Mouse (Mus musculus): ENCODE results near the gene Nexn. TPM values are rescaled to one million over a fixed set of nuclear protein-coding genes. Genes with fewer than 3 reads are reported as not detected.
"Not testable (repeated sequence)": the region's sequence is repeated elsewhere in the genome, so short reads cannot be mapped to it uniquely, and the experiment has no call there.

Nexn gene
- polyA plus RNA-seq (2016; fragmentation: Nextera tagmentation; extraction: Ambion mirVana), result 10.1 and 13.1 TPM in 2 replicates

DNA sequence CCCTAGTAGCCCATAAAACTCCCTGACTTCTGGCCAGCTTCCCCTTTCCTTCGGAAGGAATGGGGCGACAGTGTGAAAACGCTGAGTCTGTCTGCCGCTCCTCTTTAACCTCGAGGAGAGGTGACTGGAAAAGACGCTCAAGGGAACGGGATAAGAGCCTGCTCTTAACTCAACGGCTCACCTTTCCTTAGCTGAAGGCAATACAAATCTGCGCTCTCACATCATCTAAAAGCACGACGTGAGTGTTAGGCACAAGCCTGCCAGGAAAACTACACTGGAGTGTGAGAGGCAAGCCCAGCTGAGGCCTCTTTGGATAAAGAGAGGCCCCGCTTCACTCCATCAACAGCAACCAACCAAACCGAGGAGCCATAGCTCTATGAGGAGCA lies at the start of gene Nexn:
Gene Nexn (minus strand): TSS at position 315 of the 386 bp plus-strand sequence.
- H3K4me1 ChIP-seq, result peaks cover 20% of the 10 kb centered on the region; the same call in 1 of the 2 replicates
- H3K9ac ChIP-seq, result peak within 1 kb of the TSS; percentile 75
- ATAC-seq (ENCODE audit: insufficient number of reproducible peaks, insufficient read depth, low FRiP score, low TSS enrichment), result 0 out of 2 replicates have a peak, but pooled peaks have one; percentile 10
- H3K4me2 ChIP-seq (replicated peaks), result peak within 1 kb of the TSS; percentile 97
- H3K9me3 ChIP-seq, result no peaks in the 10 kb centered on the region
- peaks cover 20% of the 10 kb centered on the region; the same call in 1 of the 2 replicates for H3K27me3 ChIP-seq
- peak within 1 kb of the TSS; percentile 47 for H3K27ac ChIP-seq
- H3K4me3 ChIP-seq, result peak within 1 kb of the TSS; percentile 56
- no peaks in the 10 kb centered on the region for H3K36me3 ChIP-seq
- WGBS, result 5% methylated on average over 13 of the region's 13 CpGs

DNA sequence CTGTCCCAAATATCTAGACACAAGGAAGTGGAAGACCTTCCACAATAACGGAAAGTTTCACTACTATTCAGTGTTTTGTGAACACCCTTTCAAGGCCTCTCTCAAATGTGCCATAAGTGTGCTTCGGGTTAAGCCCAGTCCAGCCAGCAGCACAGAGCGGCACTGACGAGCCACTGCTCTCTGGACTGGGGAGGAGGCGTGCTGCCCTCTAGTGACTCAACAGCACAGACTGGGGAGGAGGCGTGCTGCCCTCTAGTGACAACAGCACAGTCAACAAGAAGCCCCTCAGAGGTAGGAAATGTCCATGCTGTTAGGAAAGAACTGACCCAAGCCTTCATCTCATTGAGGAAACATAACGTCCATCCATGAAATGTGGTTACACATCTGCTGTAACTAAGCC lies 49.5 kb upstream of the Nexn start:
- ATAC-seq (ENCODE audit: insufficient number of reproducible peaks, insufficient read depth, low FRiP score, low TSS enrichment), result peak; percentile 86
- no peaks in the 10 kb centered on the region for H3K27me3 ChIP-seq
- 12% methylated on average over 7 of the region's 7 CpGs for whole genome bisulfite sequencing

DNA sequence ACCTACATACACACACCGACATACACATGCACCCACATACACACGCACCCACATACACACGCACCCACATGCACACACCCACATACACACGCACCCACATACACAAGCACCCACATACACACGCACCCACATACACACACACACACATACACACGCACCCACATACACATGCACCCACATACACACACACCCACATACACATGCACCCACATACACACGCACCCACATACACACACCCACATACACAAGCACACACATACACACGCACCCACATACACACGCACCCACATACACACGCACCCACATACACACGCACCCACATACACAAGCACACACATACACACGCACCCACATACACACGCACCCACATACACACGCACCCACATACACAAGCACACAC lies 48.5 kb upstream of the Nexn start:
- not testable (repeated sequence) for H3K27ac ChIP-seq; H3K9ac ChIP-seq; ATAC-seq (ENCODE audit: insufficient number of reproducible peaks, insufficient read depth, low FRiP score, low TSS enrichment); H3K4me3 ChIP-seq; H3K4me1 ChIP-seq; H3K36me3 ChIP-seq; H3K9me3 ChIP-seq; H3K27me3 ChIP-seq; H3K4me2 ChIP-seq (replicated peaks)
- 73% methylated on average over 14 of the region's 14 CpGs for WGBS

More for the DNA sequence above, 49.5 kb upstream of the Nexn start:
- Histone ChIP-seq H3K9ac (no peak overlapping the region), H3K4me1 (no peaks in the 10 kb centered on the region), H3K4me3 (no peak overlapping the region), H3K9me3 (no peaks in the 10 kb centered on the region), H3K4me2 (replicated peaks) (no peak overlapping the region), H3K36me3 (peaks cover 3% of the 10 kb centered on the region), H3K27ac (no peak overlapping the region)

DNA sequence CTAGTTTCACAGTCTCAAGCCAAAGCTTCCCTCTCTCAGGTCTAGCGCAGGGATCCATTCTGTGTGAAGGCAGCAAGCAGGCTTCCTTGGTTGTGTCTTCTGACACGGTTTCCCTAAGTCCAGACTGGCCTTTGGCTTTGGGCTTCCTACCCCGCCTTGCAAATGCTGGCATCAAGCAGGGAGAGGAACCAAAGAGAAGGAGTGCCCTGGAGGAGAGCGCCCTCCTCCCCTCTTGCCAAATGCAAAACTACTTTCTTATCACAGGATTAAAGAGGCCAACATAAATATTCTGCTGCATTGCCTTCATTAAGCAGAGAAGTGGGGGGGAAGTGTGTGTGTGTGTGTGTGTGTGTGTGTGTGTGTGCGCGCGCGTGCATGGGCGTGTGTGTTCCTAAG lies 43.1 kb upstream of the Nexn start:
- H3K27ac ChIP-seq, result peak overlapping the region; percentile 47; the same call in 1 of the 2 replicates
- peaks cover 14% of the 10 kb centered on the region; the same call in 1 of the 2 replicates for H3K36me3 ChIP-seq
- H3K27me3 ChIP-seq, result no peaks in the 10 kb centered on the region
- no peak overlapping the region for H3K4me2 ChIP-seq (replicated peaks)
- H3K9me3 ChIP-seq, result no peaks in the 10 kb centered on the region
- 0 out of 2 replicates have a peak, but pooled peaks cover 7% of the 10 kb centered on the region for H3K4me1 ChIP-seq
- H3K9ac ChIP-seq, result no peak overlapping the region
- H3K4me3 ChIP-seq, result no peak overlapping the region
- ATAC-seq (ENCODE audit: insufficient number of reproducible peaks, insufficient read depth, low FRiP score, low TSS enrichment), result no peak
- 92% methylated on average over 9 of the region's 9 CpGs for WGBS

DNA sequence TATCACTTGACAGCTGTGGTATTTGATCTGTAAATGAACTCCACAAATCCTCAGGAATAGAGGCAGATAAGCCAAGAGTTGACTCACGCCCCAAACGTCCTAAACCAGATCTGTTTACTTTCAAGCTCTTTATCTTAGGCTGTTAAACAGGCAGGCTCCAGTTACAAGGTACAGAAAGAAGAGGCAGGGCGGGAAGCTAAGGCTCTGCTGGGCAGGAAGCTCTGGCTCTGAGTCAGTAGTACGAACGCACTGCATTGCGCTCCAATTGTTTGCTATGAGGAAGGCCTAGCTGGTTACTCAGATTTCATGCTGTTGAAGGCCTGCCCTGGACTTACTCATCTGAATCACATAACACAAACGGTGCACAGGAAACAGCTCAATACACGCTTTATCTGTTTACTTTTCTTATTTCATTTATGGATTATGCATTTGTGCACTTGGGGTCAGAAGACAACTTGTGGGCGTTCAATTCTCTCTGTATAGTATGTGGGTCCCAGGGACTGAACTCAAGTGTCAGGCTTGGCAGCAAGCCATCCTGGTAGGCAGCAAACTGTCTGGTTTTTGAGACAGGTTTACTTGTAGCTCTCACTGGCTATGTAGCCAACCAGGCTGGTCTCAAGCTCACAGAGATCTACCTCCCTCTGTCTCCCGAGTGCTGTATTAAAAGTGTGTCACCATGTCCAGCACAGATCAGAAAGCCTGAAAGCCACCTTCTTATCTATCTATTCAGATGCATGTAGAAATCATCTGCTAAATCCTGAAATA lies 42.5 kb upstream of the Nexn start:
- Histone ChIP-seq H3K4me2 (replicated peaks) (no peak overlapping the region), H3K9ac (no peak overlapping the region), H3K4me3 (no peak overlapping the region), H3K9me3 (no peaks in the 10 kb centered on the region), H3K4me1 (peaks cover 7% of the 10 kb centered on the region; the same call in 1 of the 2 replicates), H3K36me3 (peaks cover 14% of the 10 kb centered on the region; the same call in 1 of the 2 replicates), H3K27me3 (no peaks in the 10 kb centered on the region), H3K27ac (peak overlapping the region; percentile 47; the same call in 1 of the 2 replicates)
- no peak for ATAC-seq (ENCODE audit: insufficient number of reproducible peaks, insufficient read depth, low FRiP score, low TSS enrichment)
- WGBS, result 45% methylated on average over 10 of the region's 10 CpGs

DNA sequence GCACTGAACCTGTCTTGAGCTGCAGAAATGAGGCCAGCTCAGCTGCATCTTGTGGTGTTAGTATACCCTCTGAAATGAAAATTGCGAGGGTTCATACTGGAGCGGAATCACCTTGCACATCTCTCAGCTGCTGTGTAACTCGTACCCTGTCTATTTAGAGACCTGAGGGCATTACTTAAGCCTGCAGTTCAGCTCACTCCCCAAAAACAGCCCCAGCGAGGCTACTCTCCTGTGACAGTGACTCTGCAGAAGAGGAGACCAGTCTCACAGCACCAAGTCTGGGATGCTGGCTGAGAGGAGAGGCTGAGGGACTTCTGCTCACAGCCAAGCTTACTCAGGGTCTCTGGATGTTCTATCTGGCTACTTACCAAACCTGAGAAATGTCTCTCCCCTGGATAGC lies 39.8 kb upstream of the Nexn start:
- H3K9me3 ChIP-seq, result no peaks in the 10 kb centered on the region
- 84% methylated on average over 4 of the region's 4 CpGs for WGBS
- H3K4me1 ChIP-seq, result peaks cover 7% of the 10 kb centered on the region; the same call in 1 of the 2 replicates
- peaks cover 18% of the 10 kb centered on the region for H3K36me3 ChIP-seq
- no peak overlapping the region for H3K4me2 ChIP-seq (replicated peaks)
- H3K27me3 ChIP-seq, result no peaks in the 10 kb centered on the region
- no peak for ATAC-seq (ENCODE audit: insufficient number of reproducible peaks, insufficient read depth, low FRiP score, low TSS enrichment)
- H3K4me3 ChIP-seq, result no peak overlapping the region
- no peak overlapping the region for H3K9ac ChIP-seq
- H3K27ac ChIP-seq, result no peak overlapping the region

DNA sequence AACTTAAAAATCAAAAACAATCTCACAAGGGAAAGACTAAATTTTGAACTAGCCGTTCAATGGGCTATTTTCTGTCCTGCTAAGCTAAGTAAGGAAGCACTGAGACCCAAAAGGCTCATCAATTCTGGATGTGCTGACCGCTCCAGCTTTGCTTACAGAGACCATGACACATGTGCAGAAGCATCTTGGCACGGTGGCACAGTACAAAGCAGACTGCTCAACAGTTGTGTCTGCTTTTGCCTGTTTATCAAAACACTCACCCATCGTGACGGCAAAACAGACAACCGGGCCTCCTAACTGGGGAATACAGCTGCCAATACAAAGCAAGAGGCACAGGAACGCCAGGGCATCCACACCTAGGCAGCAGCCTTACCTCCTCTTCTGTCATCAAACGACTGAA lies 38.9 kb upstream of the Nexn start:
- Histone ChIP-seq H3K9me3 (no peaks in the 10 kb centered on the region), H3K4me2 (replicated peaks) (no peak overlapping the region), H3K4me3 (no peak overlapping the region), H3K4me1 (peaks cover 7% of the 10 kb centered on the region; the same call in 1 of the 2 replicates), H3K36me3 (peaks cover 27% of the 10 kb centered on the region), H3K9ac (no peak overlapping the region), H3K27ac (no peak overlapping the region), H3K27me3 (no peaks in the 10 kb centered on the region)
- 82% methylated on average over 8 of the region's 8 CpGs for WGBS
- ATAC-seq (ENCODE audit: insufficient number of reproducible peaks, insufficient read depth, low FRiP score, low TSS enrichment), result no peak

DNA sequence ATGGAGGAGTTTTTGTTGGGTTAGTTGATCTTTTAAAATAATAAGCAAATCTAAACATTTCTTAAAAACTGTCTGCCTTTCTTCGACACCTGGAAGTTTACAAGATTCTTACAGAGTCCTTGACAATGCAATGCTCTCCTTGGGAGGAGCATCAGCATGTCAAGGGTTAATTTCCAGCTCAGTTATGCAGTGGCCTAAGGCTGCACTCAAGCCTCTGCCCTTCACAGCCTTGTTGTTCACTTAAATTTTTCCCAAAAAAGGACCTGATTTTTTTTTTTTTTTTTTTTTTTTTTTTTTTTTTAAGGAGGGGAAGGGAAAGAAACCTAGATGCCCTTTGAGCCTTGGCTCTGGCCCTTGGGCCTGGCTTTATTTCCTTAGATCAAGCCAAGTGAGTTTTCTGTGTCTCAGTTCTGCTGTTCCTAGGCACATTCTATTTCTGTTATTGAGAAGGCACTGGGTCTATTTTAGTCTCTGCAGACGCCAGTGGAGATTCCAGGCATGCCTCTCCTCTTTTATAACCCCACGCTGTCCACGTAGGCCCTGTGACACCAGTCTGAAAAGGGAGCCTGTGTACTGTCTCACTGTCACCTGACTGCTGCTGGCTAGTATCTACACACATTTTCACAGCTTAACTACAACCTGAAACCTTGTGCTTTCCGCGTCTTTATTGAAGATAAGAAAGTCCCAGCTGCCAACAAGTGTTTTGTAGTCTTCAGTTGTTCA lies 38.1 kb upstream of the Nexn start:
- H3K27me3 ChIP-seq, result no peaks in the 10 kb centered on the region
- WGBS, result 47% methylated on average over 6 of the region's 6 CpGs
- peaks cover 28% of the 10 kb centered on the region for H3K36me3 ChIP-seq
- no peak overlapping the region for H3K4me2 ChIP-seq (replicated peaks)
- no peak overlapping the region for H3K4me3 ChIP-seq
- no peaks in the 10 kb centered on the region for H3K9me3 ChIP-seq
- H3K9ac ChIP-seq, result no peak overlapping the region
- peak overlapping the region; percentile 41; the same call in 1 of the 2 replicates for H3K27ac ChIP-seq
- ATAC-seq (ENCODE audit: insufficient number of reproducible peaks, insufficient read depth, low FRiP score, low TSS enrichment), result no peak
- peaks cover 7% of the 10 kb centered on the region; the same call in 1 of the 2 replicates for H3K4me1 ChIP-seq

DNA sequence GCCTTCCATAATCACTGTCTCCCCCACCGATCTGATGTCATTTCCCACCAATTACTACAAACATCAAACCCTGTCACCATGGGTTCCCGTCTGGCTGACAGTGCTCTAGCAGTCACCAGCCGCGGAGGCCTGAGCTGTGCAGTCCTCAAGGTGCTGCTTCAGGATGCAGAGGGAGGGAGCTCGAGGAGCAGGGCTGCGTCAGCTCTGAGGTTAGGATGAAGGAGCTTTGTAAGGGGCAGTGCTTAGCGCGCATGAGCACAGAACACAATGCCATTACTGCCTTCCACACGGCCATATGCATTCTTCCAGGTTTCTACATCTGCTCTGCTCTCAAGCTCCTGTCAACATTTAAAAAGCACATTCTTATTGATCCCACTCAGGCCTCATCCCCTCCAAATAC lies 36.8 kb upstream of the Nexn start:
- H3K4me3 ChIP-seq, result no peak overlapping the region
- peaks cover 28% of the 10 kb centered on the region for H3K36me3 ChIP-seq
- 68% methylated on average over 9 of the region's 9 CpGs for WGBS
- no peak overlapping the region for H3K9ac ChIP-seq
- peaks cover 4% of the 10 kb centered on the region; the same call in 1 of the 2 replicates for H3K4me1 ChIP-seq
- no peak overlapping the region for H3K27ac ChIP-seq
- ATAC-seq (ENCODE audit: insufficient number of reproducible peaks, insufficient read depth, low FRiP score, low TSS enrichment), result no peak
- H3K27me3 ChIP-seq, result no peaks in the 10 kb centered on the region
- H3K4me2 ChIP-seq (replicated peaks), result no peak overlapping the region
- no peaks in the 10 kb centered on the region for H3K9me3 ChIP-seq

DNA sequence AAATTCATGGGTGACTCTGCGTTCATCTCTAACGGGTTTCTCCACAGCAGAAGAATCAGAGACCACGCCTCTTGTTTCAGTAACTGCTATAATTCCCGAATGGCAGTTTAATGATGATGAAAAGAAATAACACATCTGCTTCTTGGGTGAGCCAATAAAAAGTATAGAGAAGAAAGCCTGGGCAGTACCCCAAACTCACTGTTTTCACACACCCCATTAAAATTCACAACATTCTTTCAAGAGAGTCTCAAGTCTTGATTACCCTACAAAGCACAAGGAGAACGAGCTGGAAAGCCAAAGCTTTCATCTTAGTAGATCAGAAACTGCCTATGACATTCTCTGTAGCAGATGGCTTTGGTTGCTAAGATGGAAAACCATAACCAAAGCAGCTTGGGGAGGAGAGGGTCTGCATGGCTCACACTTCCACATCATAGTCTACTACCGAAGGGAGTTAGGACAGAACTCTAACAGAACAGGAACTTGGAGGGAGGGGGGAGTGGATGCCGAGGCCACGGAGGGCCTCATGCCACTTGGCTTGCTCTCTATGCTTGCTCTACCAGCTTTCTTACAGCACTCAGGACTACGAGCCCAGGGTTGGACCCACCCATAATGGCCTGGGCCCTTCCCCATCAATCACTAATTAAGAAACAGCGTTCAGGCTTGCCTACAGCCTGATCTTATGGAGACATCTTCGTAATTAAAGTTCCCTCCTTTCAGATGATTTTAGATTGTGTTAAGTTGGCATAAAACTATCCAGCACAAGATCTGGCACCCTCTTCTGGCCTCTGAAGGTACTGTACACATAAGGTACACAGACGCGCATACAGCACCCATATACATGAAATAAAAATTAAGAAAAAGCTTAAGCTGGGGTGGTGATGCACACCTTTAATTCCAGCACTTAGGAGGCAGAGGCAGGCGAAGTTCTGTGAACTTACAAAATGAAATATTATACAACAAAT lies 34.5 kb upstream of the Nexn start:
- no peak for ATAC-seq (ENCODE audit: insufficient number of reproducible peaks, insufficient read depth, low FRiP score, low TSS enrichment)
- Histone ChIP-seq H3K27ac (no peak overlapping the region), H3K36me3 (peaks cover 32% of the 10 kb centered on the region), H3K9me3 (no peaks in the 10 kb centered on the region), H3K27me3 (no peaks in the 10 kb centered on the region), H3K4me3 (no peak overlapping the region), H3K9ac (no peak overlapping the region), H3K4me1 (peaks cover 4% of the 10 kb centered on the region; the same call in 1 of the 2 replicates), H3K4me2 (replicated peaks) (no peak overlapping the region)
- 86% methylated on average over 14 of the region's 14 CpGs for WGBS

DNA sequence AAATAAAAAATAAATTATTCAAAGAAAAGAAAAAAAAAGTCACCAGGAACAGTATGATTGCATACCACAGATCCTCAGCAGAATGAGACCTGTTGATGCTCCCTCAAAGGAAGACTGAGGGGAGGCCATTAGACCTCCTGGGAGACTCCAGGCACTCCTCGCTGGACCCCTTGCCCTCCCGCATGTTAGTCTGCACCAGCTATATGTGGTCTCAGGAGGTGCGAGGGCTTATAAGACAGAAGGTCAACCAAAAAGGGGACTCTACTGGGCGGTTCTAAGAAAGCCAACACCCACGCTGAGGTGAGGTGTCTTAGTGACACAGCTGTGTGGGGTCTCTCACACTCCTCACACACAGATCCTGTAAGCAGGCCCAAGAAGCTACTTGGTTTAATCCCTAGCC lies 29.7 kb upstream of the Nexn start:
- H3K36me3 ChIP-seq, result peaks cover 32% of the 10 kb centered on the region
- H3K4me3 ChIP-seq, result no peak overlapping the region
- no peak overlapping the region for H3K27ac ChIP-seq
- 94% methylated on average over 5 of the region's 5 CpGs for WGBS
- H3K27me3 ChIP-seq, result no peaks in the 10 kb centered on the region
- H3K4me1 ChIP-seq, result peaks cover 7% of the 10 kb centered on the region; the same call in 1 of the 2 replicates
- no peak overlapping the region for H3K9ac ChIP-seq
- ATAC-seq (ENCODE audit: insufficient number of reproducible peaks, insufficient read depth, low FRiP score, low TSS enrichment), result no peak
- no peak overlapping the region for H3K4me2 ChIP-seq (replicated peaks)
- H3K9me3 ChIP-seq, result no peaks in the 10 kb centered on the region

All from embryonic facial prominence, embryonic 12.5 days (tissue).